Mouse (Mus musculus) hindbrain, embryonic 15.5 days (tissue): ENCODE results near the gene Prkacb. TPM values are rescaled to one million over a fixed set of nuclear protein-coding genes. Genes with fewer than 3 reads are reported as not detected.

Source experiments
- ATAC-seq: fragments of 200-750 bp; cut with Nextera tagmentation; 2 replicates; pipeline ENCODE4 v1.8.0; 2017; ENCODE audit warnings: low read depth, moderate number of reproducible peaks, moderate TSS enrichment; ENCODE audit not compliant: low FRiP score
- H3K27ac ChIP-seq: fragments of 300-500 bp; sonication (generic); replicated peaks from 2 replicates; pipeline ENCODE4 v1.5.1; 2015; ENCODE audit warnings: mild to moderate bottlenecking, inconsistent platforms
- H3K27me3 ChIP-seq: fragments of 300-500 bp; sonication (generic); 2 replicates; pipeline ENCODE4 v1.6.1; 2015; ENCODE audit warnings: control low read depth, inconsistent platforms
- H3K36me3 ChIP-seq: fragments of 300-500 bp; sonication (generic); 2 replicates; pipeline ENCODE4 v1.6.1; 2015; ENCODE audit warnings: control low read depth, inconsistent platforms
- H3K4me1 ChIP-seq: fragments of 300-500 bp; sonication (generic); replicated peaks from 2 replicates; pipeline ENCODE4 v1.6.1; 2015; ENCODE audit warnings: control low read depth, inconsistent platforms
- H3K4me2 ChIP-seq: fragments of 300-500 bp; sonication (generic); 2 replicates; pipeline ENCODE4 v1.6.1; 2015; ENCODE audit warnings: moderate library complexity, mild to moderate bottlenecking, inconsistent platforms
- H3K4me3 ChIP-seq: fragments of 300-500 bp; sonication (generic); 2 replicates; pipeline ENCODE4 v1.5.1; 2015; ENCODE audit warnings: mild to moderate bottlenecking, inconsistent platforms
- H3K9ac ChIP-seq: fragments of 300-500 bp; sonication (generic); 2 replicates; pipeline ENCODE4 v1.6.1; 2015; ENCODE audit warnings: inconsistent platforms
- H3K9me3 ChIP-seq: fragments of 300-500 bp; sonication (generic); 2 replicates; pipeline ENCODE4 v1.6.1; 2016; ENCODE audit warnings: control low read depth, inconsistent platforms
- WGBS: fragments of 180-500 bp; shearing (Covaris S2); methylation state at CpG from one replicate; pipeline ENCODE4 v1.1.7; 2015; 5-methylcytosine and 5-hydroxymethylcytosine counted together
- polyA plus RNA-seq: library from polyadenylated mRNA; unstranded; fragments of >200 nt; fragmentation: Nextera tagmentation; extraction: Ambion mirVana; gene quantifications from 2 replicates; pipeline ENCODE4 v1.2.1, GENCODE M21; 2015

The Prkacb gene
- 181 and 186 TPM in 2 replicates for polyA plus RNA-seq

GRCm38 (mm10) chr3:146812901-146813393, at the start of gene Prkacb:
Gene Prkacb, minus strand, starts transcription at chr3:146812990.
- H3K9ac ChIP-seq = peak within 1 kb of the TSS; percentile 95
- H3K27ac ChIP-seq = peak within 1 kb of the TSS; percentile 99
- peaks cover 18% of the 10 kb centered on the region for H3K4me1 ChIP-seq
- WGBS = under 1% methylated on average over 59 of the region's 60 CpGs
- H3K27me3 ChIP-seq = no peaks in the 10 kb centered on the region
- peak; percentile 97 for ATAC-seq
- H3K4me2 ChIP-seq = peak within 1 kb of the TSS; percentile 88
- H3K9me3 ChIP-seq = no peaks in the 10 kb centered on the region
- H3K36me3 ChIP-seq = no peaks in the 10 kb centered on the region
- H3K4me3 ChIP-seq = peak within 1 kb of the TSS; percentile 99

GRCm38 (mm10) chr3:146860308-146860707, 47.5 kb upstream of the Prkacb start:
- WGBS = 78% methylated on average over 2 of the region's 2 CpGs
- H3K4me3 ChIP-seq = no peak overlapping the region
- H3K9me3 ChIP-seq = no peaks in the 10 kb centered on the region
- ATAC-seq = no peak
- H3K27ac ChIP-seq = no peak overlapping the region
- H3K4me1 ChIP-seq = no peaks in the 10 kb centered on the region
- H3K9ac ChIP-seq = no peak overlapping the region
- H3K27me3 ChIP-seq = no peaks in the 10 kb centered on the region
- H3K36me3 ChIP-seq = no peaks in the 10 kb centered on the region
- no peak overlapping the region for H3K4me2 ChIP-seq

- Histone ChIP-seq H3K9ac (no peak overlapping the region), H3K4me1 (peaks cover 22% of the 10 kb centered on the region), H3K36me3 (no peaks in the 10 kb centered on the region), H3K4me3 (no peak overlapping the region), H3K9me3 (no peaks in the 10 kb centered on the region), H3K27ac (no peak overlapping the region), H3K27me3 (no peaks in the 10 kb centered on the region), H3K4me2 (no peak overlapping the region)
- ATAC-seq = no peak
- WGBS = 87% methylated on average over 10 of the region's 10 CpGs
Measured at GRCm38 (mm10) chr3:146857373-146857772, 44.6 kb upstream of the Prkacb start.

- H3K4me2 ChIP-seq = peak overlapping the region; percentile 78; the same call in 1 of the 2 replicates
- no peaks in the 10 kb centered on the region for H3K9me3 ChIP-seq
- H3K9ac ChIP-seq = no peak overlapping the region
- ATAC-seq = no peak
- H3K27ac ChIP-seq = no peak overlapping the region
- no peaks in the 10 kb centered on the region for H3K27me3 ChIP-seq
- WGBS = 75% methylated on average over 7 of the region's 7 CpGs
- no peak overlapping the region for H3K4me3 ChIP-seq
- H3K4me1 ChIP-seq = peaks cover 26% of the 10 kb centered on the region
- H3K36me3 ChIP-seq = no peaks in the 10 kb centered on the region
Measured at GRCm38 (mm10) chr3:146854473-146855087, 41.8 kb upstream of the Prkacb start.

- Histone ChIP-seq H3K9me3 (no peaks in the 10 kb centered on the region), H3K36me3 (no peaks in the 10 kb centered on the region), H3K27me3 (no peaks in the 10 kb centered on the region), H3K27ac (peak within 1 kb of the TSS; percentile 73), H3K4me3 (peak within 1 kb of the TSS; percentile 88), H3K4me1 (peaks cover 26% of the 10 kb centered on the region), H3K9ac (peak within 1 kb of the TSS; percentile 85), H3K4me2 (peak within 1 kb of the TSS; percentile 78)
- peak; percentile 97 for ATAC-seq
- WGBS = under 1% methylated on average over 34 of the region's 36 CpGs
Measured at GRCm38 (mm10) chr3:146851966-146852891, 39.4 kb upstream of the Prkacb start, which contains the start of gene Ttll7. Gene Ttll7, plus strand, starts transcription at chr3:146852367.

- ATAC-seq = no peak
- no peak overlapping the region for H3K4me3 ChIP-seq
- 92% methylated on average over 7 of the region's 7 CpGs for WGBS
Measured at GRCm38 (mm10) chr3:146849360-146849759, 36.6 kb upstream of the Prkacb start.

GRCm38 (mm10) chr3:146848112-146848511, 35.3 kb upstream of the Prkacb start:
- Histone ChIP-seq H3K27me3 (no peaks in the 10 kb centered on the region), H3K36me3 (no peaks in the 10 kb centered on the region), H3K4me3 (no peak overlapping the region), H3K4me1 (0 out of 2 replicates have a peak, but pooled peaks cover 14% of the 10 kb centered on the region), H3K4me2 (no peak overlapping the region), H3K9ac (no peak overlapping the region), H3K27ac (no peak overlapping the region), H3K9me3 (no peaks in the 10 kb centered on the region)
- 89% methylated on average over 8 of the region's 8 CpGs for WGBS
- no peak for ATAC-seq

More at GRCm38 (mm10) chr3:146849360-146849759, 36.6 kb upstream of the Prkacb start:
- H3K4me2 ChIP-seq = no peak overlapping the region
- H3K9ac ChIP-seq = no peak overlapping the region
- H3K27ac ChIP-seq = no peak overlapping the region
- no peaks in the 10 kb centered on the region for H3K27me3 ChIP-seq
- no peaks in the 10 kb centered on the region for H3K9me3 ChIP-seq
- H3K36me3 ChIP-seq = no peaks in the 10 kb centered on the region
- peaks cover 22% of the 10 kb centered on the region for H3K4me1 ChIP-seq

- Histone ChIP-seq H3K27me3 (no peaks in the 10 kb centered on the region), H3K9me3 (no peaks in the 10 kb centered on the region), H3K4me2 (no peak overlapping the region), H3K4me1 (0 out of 2 replicates have a peak, but pooled peaks cover 5% of the 10 kb centered on the region), H3K4me3 (no peak overlapping the region), H3K9ac (no peak overlapping the region), H3K36me3 (no peaks in the 10 kb centered on the region), H3K27ac (no peak overlapping the region)
- ATAC-seq = no peak
- WGBS = 98% methylated on average over 5 of the region's 5 CpGs
Measured at GRCm38 (mm10) chr3:146846237-146846636, 33.4 kb upstream of the Prkacb start.

- Histone ChIP-seq H3K9me3 (no peaks in the 10 kb centered on the region), H3K4me2 (no peak overlapping the region), H3K9ac (no peak overlapping the region), H3K4me1 (0 out of 2 replicates have a peak, but pooled peaks cover 5% of the 10 kb centered on the region), H3K27ac (no peak overlapping the region), H3K27me3 (no peaks in the 10 kb centered on the region), H3K4me3 (no peak overlapping the region), H3K36me3 (no peaks in the 10 kb centered on the region)
- ATAC-seq = no peak
- WGBS = 59% methylated on average over 6 of the region's 6 CpGs
Measured at GRCm38 (mm10) chr3:146843470-146843869, 30.7 kb upstream of the Prkacb start.

- H3K4me2 ChIP-seq = no peak overlapping the region
- H3K9me3 ChIP-seq = no peaks in the 10 kb centered on the region
- H3K27ac ChIP-seq = no peak overlapping the region
- no peak overlapping the region for H3K4me3 ChIP-seq
- no peaks in the 10 kb centered on the region for H3K36me3 ChIP-seq
- WGBS = 73% methylated on average over 3 of the region's 3 CpGs
- H3K9ac ChIP-seq = no peak overlapping the region
- H3K27me3 ChIP-seq = no peaks in the 10 kb centered on the region
- no peak for ATAC-seq
- 0 out of 2 replicates have a peak, but pooled peaks cover 5% of the 10 kb centered on the region for H3K4me1 ChIP-seq
Measured at GRCm38 (mm10) chr3:146842766-146843165, 30.0 kb upstream of the Prkacb start.

GRCm38 (mm10) chr3:146820718-146821117, 7.9 kb upstream of the Prkacb start:
- Histone ChIP-seq H3K4me1 (no peaks in the 10 kb centered on the region), H3K4me3 (no peak overlapping the region)
- 91% methylated on average over 4 of the region's 4 CpGs for WGBS

GRCm38 (mm10) chr3:146813624-146814023, 834 bp upstream of the Prkacb start:
- H3K27me3 ChIP-seq = no peaks in the 10 kb centered on the region
- peaks cover 18% of the 10 kb centered on the region for H3K4me1 ChIP-seq
- ATAC-seq = no peak
- H3K4me2 ChIP-seq = peak overlapping the region; percentile 88
- peak overlapping the region; percentile 99 for H3K27ac ChIP-seq
- H3K4me3 ChIP-seq = peak overlapping the region; percentile 99
- H3K9me3 ChIP-seq = no peaks in the 10 kb centered on the region
- peak overlapping the region; percentile 95 for H3K9ac ChIP-seq
- no peaks in the 10 kb centered on the region for H3K36me3 ChIP-seq
- 62% methylated on average over 7 of the region's 7 CpGs for WGBS

More at GRCm38 (mm10) chr3:146820718-146821117, 7.9 kb upstream of the Prkacb start:
- ATAC-seq = no peak
- no peak overlapping the region for H3K9ac ChIP-seq
- no peak overlapping the region for H3K27ac ChIP-seq
- H3K36me3 ChIP-seq = no peaks in the 10 kb centered on the region
- H3K4me2 ChIP-seq = no peak overlapping the region
- no peaks in the 10 kb centered on the region for H3K9me3 ChIP-seq
- peaks cover 3% of the 10 kb centered on the region; the same call in 1 of the 2 replicates for H3K27me3 ChIP-seq
